Mouse (Mus musculus) forebrain, embryonic 11.5 days (tissue): Measurements from ENCODE around the gene Slco3a1. TPM values are rescaled to one million over a fixed set of nuclear protein-coding genes. Genes with fewer than 3 reads are reported as not detected.

Source experiments
- ATAC-seq: fragments of 200-750 bp; cut with Nextera tagmentation; replicated peaks from 2 replicates; pipeline ENCODE4 v1.8.0; 2017; ENCODE audit warnings: moderate TSS enrichment; ENCODE audit not compliant: low FRiP score
- DNase-seq: peaks from one replicate; pipeline ENCODE4 v3.0.0-alpha.2; 2017; ENCODE audit warnings: low spot score
- H3K27ac ChIP-seq: fragments of 300-500 bp; sonication (generic); 2 replicates; pipeline ENCODE4 v1.5.1; 2014; ENCODE audit warnings: low read depth, low read length
- H3K27me3 ChIP-seq: fragments of 300-500 bp; sonication (generic); 2 replicates; pipeline ENCODE4 v1.6.1; 2014; ENCODE audit warnings: mild to moderate bottlenecking, low read length, mixed read lengths; ENCODE audit not compliant: control insufficient read depth, insufficient read depth
- H3K36me3 ChIP-seq: fragments of 300-500 bp; sonication (generic); 2 replicates; pipeline ENCODE4 v1.6.1; 2014; ENCODE audit warnings: mild to moderate bottlenecking, low read length, moderate library complexity, mixed read lengths; ENCODE audit not compliant: control insufficient read depth, insufficient read depth
- H3K4me1 ChIP-seq: fragments of 300-500 bp; sonication (generic); replicated peaks from 2 replicates; pipeline ENCODE4 v1.6.1; 2014; ENCODE audit warnings: low read length, mixed read lengths; ENCODE audit not compliant: control insufficient read depth, insufficient read depth
- H3K4me2 ChIP-seq: fragments of 300-500 bp; sonication (generic); 2 replicates; pipeline ENCODE4 v1.6.1; 2014; ENCODE audit warnings: low read depth, mild to moderate bottlenecking, low read length, moderate library complexity, mixed read lengths; ENCODE audit not compliant: severe bottlenecking
- H3K4me3 ChIP-seq: fragments of 300-500 bp; sonication (generic); 2 replicates; pipeline ENCODE4 v1.5.1; 2014; ENCODE audit warnings: low read depth, low read length
- H3K9ac ChIP-seq: fragments of 300-500 bp; sonication (generic); 2 replicates; pipeline ENCODE4 v1.6.1; 2014; ENCODE audit warnings: low read length
- H3K9me3 ChIP-seq: fragments of 300-500 bp; sonication (generic); 2 replicates; pipeline ENCODE4 v1.6.1; 2016; ENCODE audit warnings: low read length, mixed read lengths; ENCODE audit not compliant: control insufficient read depth
- WGBS: fragments of 180-500 bp; shearing (Covaris S2); extraction: QIAGEN DNeasy Blood & Tissue Kit; methylation state at CpG from one replicate; pipeline ENCODE4 v1.1.7; 2014; 5-methylcytosine and 5-hydroxymethylcytosine counted together
- polyA plus RNA-seq: library from polyadenylated mRNA; unstranded; fragments of >200 nt; fragmentation: Nextera tagmentation; extraction: Ambion mirVana; gene quantifications from 2 replicates; pipeline ENCODE4 v1.2.1, GENCODE M21; 2014

The Slco3a1 gene
- 6.1 and 6.8 TPM in 2 replicates for polyA plus RNA-seq

- Histone ChIP-seq H3K27ac (peak within 1 kb of the TSS; percentile 31; the same call in 1 of the 2 replicates), H3K4me3 (peak within 1 kb of the TSS; percentile 66), H3K36me3 (no peaks in the 10 kb centered on the region), H3K4me1 (peaks cover 3% of the 10 kb centered on the region; the same call in 1 of the 2 replicates), H3K9ac (peak within 1 kb of the TSS; percentile 83), H3K27me3 (peaks cover 17% of the 10 kb centered on the region; the same call in 1 of the 2 replicates), H3K4me2 (peak within 1 kb of the TSS; percentile 98), H3K9me3 (no peaks in the 10 kb centered on the region)
- peak; percentile 84 for DNase-seq
- WGBS = 2% methylated on average over 64 of the region's 66 CpGs
- ATAC-seq = peak; percentile 90
These were observed at the start of gene Slco3a1 for GRCm38 (mm10) chr7:74554608-74555311. TSS of gene Slco3a1 (minus strand) at chr7:74554780.

- Histone ChIP-seq H3K27me3 (no peaks in the 10 kb centered on the region), H3K36me3 (no peaks in the 10 kb centered on the region), H3K9ac (no peak overlapping the region), H3K4me2 (no peak overlapping the region), H3K4me3 (no peak overlapping the region), H3K4me1 (no peaks in the 10 kb centered on the region), H3K9me3 (no peaks in the 10 kb centered on the region), H3K27ac (no peak overlapping the region)
- ATAC-seq (no peak), DNase-seq (no peak)
- WGBS = 95% methylated on average over 5 of the region's 5 CpGs
These were observed 46.4 kb upstream of the Slco3a1 start for GRCm38 (mm10) chr7:74600996-74601395.

- ATAC-seq (no peak), DNase-seq (no peak)
- Histone ChIP-seq H3K9ac (no peak overlapping the region), H3K9me3 (no peaks in the 10 kb centered on the region), H3K4me1 (no peaks in the 10 kb centered on the region), H3K4me3 (no peak overlapping the region), H3K36me3 (no peaks in the 10 kb centered on the region), H3K27ac (no peak overlapping the region), H3K4me2 (no peak overlapping the region), H3K27me3 (no peaks in the 10 kb centered on the region)
- WGBS = 75% methylated on average over 1 of the region's 1 CpGs
These were observed 24.8 kb upstream of the Slco3a1 start for GRCm38 (mm10) chr7:74579411-74579810.

- H3K4me2 ChIP-seq = no peak overlapping the region
- no peaks in the 10 kb centered on the region for H3K27me3 ChIP-seq
- 72% methylated on average over 3 of the region's 3 CpGs for WGBS
- H3K9me3 ChIP-seq = no peaks in the 10 kb centered on the region
- H3K27ac ChIP-seq = no peak overlapping the region
- no peaks in the 10 kb centered on the region for H3K4me1 ChIP-seq
- H3K9ac ChIP-seq = no peak overlapping the region
- no peaks in the 10 kb centered on the region for H3K36me3 ChIP-seq
- ATAC-seq (no peak), DNase-seq (no peak)
- no peak overlapping the region for H3K4me3 ChIP-seq
These were observed 21.1 kb upstream of the Slco3a1 start for GRCm38 (mm10) chr7:74575678-74576077.

- 12% methylated on average over 6 of the region's 6 CpGs for WGBS
- peak; percentile 77 for DNase-seq
- no peak overlapping the region for H3K4me3 ChIP-seq
- no peak overlapping the region for H3K27ac ChIP-seq
- no peaks in the 10 kb centered on the region for H3K36me3 ChIP-seq
- H3K4me2 ChIP-seq = peak overlapping the region; percentile 98
- no peak overlapping the region for H3K9ac ChIP-seq
- ATAC-seq = peak; percentile 45
- H3K4me1 ChIP-seq = peaks cover 3% of the 10 kb centered on the region; the same call in 1 of the 2 replicates
- H3K27me3 ChIP-seq = peaks cover 17% of the 10 kb centered on the region; the same call in 1 of the 2 replicates
- H3K9me3 ChIP-seq = no peaks in the 10 kb centered on the region
These were observed 836 bp upstream of the Slco3a1 start for GRCm38 (mm10) chr7:74555416-74555815.

GRCm38 (mm10) chr7:74554041-74554561, 479 bp downstream of the Slco3a1 start:
- no peaks in the 10 kb centered on the region for H3K36me3 ChIP-seq
- peaks cover 17% of the 10 kb centered on the region; the same call in 1 of the 2 replicates for H3K27me3 ChIP-seq
- peak; percentile 79 for DNase-seq
- peak overlapping the region; percentile 83 for H3K9ac ChIP-seq
- under 1% methylated on average over 41 of the region's 46 CpGs for WGBS
- peak; percentile 73 for ATAC-seq
- no peaks in the 10 kb centered on the region for H3K9me3 ChIP-seq
- H3K4me2 ChIP-seq = peak overlapping the region; percentile 98
- H3K27ac ChIP-seq = 0 out of 2 replicates have a peak overlapping the region, but pooled peaks have one; percentile 31
- H3K4me3 ChIP-seq = peak overlapping the region; percentile 66
- peaks cover 3% of the 10 kb centered on the region; the same call in 1 of the 2 replicates for H3K4me1 ChIP-seq

GRCm38 (mm10) chr7:74553111-74553650, 1.4 kb downstream of the Slco3a1 start:
- H3K4me3 ChIP-seq = peak overlapping the region; percentile 66
- DNase-seq (no peak), ATAC-seq (no peak)
- peaks cover 3% of the 10 kb centered on the region; the same call in 1 of the 2 replicates for H3K4me1 ChIP-seq
- H3K4me2 ChIP-seq = peak overlapping the region; percentile 98; the same call in 1 of the 2 replicates
- H3K9me3 ChIP-seq = no peaks in the 10 kb centered on the region
- H3K27ac ChIP-seq = no peak overlapping the region
- H3K27me3 ChIP-seq = peaks cover 17% of the 10 kb centered on the region; the same call in 1 of the 2 replicates
- H3K36me3 ChIP-seq = no peaks in the 10 kb centered on the region
- no peak overlapping the region for H3K9ac ChIP-seq
- WGBS = 56% methylated on average over 8 of the region's 8 CpGs

GRCm38 (mm10) chr7:74552546-74552945, 2.0 kb downstream of the Slco3a1 start:
- ATAC-seq (no peak), DNase-seq (no peak)
- H3K4me1 ChIP-seq = peaks cover 3% of the 10 kb centered on the region; the same call in 1 of the 2 replicates
- no peaks in the 10 kb centered on the region for H3K9me3 ChIP-seq
- H3K4me2 ChIP-seq = no peak overlapping the region
- H3K27me3 ChIP-seq = peaks cover 17% of the 10 kb centered on the region; the same call in 1 of the 2 replicates
- no peaks in the 10 kb centered on the region for H3K36me3 ChIP-seq
- H3K9ac ChIP-seq = no peak overlapping the region
- H3K4me3 ChIP-seq = no peak overlapping the region
- no peak overlapping the region for H3K27ac ChIP-seq
- 70% methylated on average over 4 of the region's 4 CpGs for WGBS
